Mouse (Mus musculus): ENCODE measurements around the gene Cdc42bpg. TPM values are rescaled to one million over a fixed set of nuclear protein-coding genes. Genes with fewer than 3 reads are reported as not detected.

Gene Cdc42bpg
- total RNA-seq, 2 experiments from 2014 or later: 8.9 to 9.8 TPM

DNA sequence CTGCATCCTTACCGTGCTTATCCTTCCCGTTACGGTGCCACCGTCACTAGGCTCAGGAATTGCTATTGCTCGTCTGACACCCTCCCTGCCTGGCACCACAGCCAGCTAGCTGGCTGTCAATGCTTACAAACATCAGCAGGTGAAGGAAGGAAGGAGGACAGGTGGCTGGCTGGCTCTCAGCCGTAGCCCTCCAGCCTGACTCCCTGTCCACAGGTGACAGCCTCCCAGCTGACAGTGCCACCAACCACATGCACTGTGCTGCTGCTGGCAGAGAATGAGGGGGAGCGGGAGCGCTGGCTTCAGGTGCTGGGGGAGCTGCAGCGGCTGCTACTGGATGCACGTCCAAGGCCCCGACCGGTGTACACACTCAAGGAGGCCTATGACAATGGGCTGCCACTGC, 11.9 kb downstream of the Cdc42bpg start:
- intact Hi-C loops (cut with DNase I): no loop called here
- no peak for DNase-seq

DNA sequence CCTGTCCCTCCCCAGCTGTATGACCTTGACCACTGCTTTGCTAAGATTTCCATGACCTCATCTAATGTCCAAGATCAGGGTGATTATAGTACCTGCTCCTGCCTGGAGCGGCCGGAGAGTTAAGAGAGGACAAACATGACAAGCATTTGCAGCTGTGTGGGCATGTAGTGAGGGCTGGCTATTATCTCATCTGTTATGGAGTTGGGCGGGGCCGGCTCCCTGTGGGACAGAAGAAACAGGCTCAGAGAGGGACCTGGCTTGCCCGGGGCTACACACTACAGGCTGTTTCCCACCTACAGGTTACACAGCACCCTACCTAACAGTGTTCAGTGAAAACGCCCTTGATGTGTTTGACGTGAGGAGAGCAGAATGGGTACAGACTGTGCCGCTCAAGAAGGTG, 15.1 kb downstream of the Cdc42bpg start:
- intact Hi-C loops (cut with DNase I): no loop called here
- DNase-seq: no peak

DNA sequence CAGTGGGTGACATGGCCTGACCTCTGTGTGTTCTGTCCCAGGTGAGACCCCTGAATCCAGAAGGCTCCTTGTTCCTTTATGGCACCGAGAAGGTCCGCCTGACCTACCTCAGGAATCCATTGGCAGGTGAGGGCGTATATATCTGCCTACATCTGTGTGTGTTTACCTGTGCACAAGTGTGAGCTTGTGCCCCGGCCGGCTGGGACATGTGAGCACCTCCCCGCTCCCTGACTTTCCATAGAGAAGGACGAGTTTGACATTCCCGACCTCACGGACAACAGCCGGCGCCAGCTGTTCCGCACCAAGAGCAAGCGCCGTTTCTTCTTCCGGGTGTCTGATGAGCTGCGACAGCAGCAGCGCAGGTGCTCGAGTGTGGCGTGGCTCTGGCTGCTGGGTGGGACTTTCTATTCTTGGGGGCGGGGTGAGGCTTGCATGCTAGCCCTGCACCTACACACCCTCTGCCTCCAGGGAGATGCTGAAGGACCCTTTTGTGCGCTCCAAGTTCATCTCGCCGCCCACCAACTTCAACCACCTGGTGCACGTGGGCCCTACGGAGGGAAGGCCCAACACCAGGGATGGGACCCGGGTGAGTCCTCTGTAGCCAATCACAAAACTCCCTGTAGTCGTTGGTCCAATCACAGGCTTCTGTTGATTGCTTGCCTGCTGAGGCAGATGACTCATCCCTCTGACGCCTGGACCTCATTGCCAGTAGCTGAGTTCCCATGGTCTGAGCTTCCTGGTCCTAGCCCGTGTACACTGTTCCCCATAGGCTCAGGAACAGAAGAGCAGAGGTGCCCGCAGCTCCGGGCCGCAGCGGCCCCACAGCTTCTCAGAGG, 15.7 kb downstream of the Cdc42bpg start:
- no peak for DNase-seq
- intact Hi-C loops (cut with DNase I): no loop called here

DNA sequence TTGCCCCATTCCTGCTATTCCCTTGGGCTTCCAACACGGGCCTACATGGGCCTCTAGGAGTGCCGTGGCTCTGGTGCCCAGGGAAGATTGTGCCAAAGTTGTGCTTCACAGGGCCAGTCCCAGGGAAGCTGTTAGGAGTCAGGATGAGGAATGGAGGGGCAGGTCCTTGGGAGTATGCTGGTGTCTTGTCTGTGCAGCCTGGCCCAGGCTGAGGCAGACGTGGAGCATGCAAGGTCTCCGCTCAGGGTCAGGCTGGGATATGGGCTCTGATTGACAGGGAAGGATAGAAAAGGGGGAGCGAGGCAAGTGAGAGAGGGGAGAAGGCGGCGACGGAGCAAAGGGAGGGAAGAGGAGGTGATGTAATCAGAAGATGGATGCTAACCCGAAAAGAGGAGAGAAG, 18.5 kb downstream of the Cdc42bpg start:
- intact Hi-C loops (cut with DNase I): no loop called here
- no peak for DNase-seq

DNA sequence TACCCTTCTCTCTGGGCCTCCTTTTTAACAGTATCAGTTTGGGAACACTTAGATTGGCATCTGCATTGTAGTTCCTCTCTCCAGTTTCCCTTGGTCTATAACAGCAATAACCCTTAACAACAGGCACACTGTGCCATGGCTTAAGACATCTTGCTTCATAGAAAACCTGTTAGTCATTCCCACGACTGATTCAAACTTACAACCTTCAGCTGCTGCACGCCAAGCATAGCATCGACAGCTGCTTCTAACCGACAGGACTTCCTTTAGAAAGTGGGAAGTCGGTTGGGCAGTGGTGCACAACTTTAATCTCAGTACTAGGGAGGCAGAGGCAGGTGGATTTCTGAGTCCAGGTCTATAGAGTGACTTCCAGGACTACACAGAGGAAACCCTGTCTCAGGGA, 24.9 kb downstream of the Cdc42bpg start:
- intact Hi-C loops (cut with DNase I): loop anchor here (2.0 to 10.0 kb wide), 5 partner anchors 24 to 369 kb away; partner anchors contain the start of genes Cdc42bpg, Pola2, Snx15 and Tm7sf2
- no peak for DNase-seq

DNA sequence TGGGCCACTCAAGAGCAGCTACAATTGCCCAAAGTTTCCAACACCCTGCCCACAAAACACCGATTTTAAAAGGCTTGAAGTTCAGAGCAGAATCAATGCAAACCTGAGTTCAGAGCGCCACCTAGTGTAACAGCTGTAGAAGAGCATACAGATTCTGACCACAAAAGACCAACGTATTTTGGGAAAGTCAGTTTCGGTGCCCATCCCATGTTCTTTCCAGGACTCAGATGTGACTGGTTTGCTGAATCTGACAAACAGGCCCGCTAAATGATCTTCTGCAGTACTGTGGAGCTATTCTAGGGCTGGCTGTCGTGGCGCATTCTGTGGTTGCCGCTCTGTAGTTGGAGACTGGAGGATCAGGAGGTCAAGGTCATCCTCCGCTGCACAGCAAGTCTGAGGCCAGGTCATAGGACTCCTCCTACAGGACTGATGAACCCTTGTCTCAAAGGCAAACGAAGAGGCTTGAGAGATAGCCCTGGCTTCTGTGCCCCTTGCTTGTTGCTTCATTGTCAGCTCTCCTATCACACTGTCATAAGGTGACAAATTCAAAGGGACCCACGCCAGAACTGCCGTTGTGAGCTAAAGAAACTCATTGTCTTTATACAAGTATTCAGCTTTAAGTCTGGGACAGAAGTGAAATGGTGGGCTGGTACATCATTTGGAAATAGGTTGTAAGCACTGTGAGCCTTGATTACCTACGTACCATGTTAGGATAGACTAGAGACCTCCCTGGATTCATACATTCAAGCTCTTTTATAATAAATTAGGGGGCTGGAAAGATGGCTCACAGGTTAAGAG, 25.7 kb downstream of the Cdc42bpg start:
- intact Hi-C loops (cut with DNase I): loop anchor here (2.0 to 10.0 kb wide), 5 partner anchors 25 to 370 kb away; partner anchors contain the start of genes Cdc42bpg, Pola2, Snx15 and Tm7sf2
- peak; percentile 71 to 84 for DNase-seq

DNA sequence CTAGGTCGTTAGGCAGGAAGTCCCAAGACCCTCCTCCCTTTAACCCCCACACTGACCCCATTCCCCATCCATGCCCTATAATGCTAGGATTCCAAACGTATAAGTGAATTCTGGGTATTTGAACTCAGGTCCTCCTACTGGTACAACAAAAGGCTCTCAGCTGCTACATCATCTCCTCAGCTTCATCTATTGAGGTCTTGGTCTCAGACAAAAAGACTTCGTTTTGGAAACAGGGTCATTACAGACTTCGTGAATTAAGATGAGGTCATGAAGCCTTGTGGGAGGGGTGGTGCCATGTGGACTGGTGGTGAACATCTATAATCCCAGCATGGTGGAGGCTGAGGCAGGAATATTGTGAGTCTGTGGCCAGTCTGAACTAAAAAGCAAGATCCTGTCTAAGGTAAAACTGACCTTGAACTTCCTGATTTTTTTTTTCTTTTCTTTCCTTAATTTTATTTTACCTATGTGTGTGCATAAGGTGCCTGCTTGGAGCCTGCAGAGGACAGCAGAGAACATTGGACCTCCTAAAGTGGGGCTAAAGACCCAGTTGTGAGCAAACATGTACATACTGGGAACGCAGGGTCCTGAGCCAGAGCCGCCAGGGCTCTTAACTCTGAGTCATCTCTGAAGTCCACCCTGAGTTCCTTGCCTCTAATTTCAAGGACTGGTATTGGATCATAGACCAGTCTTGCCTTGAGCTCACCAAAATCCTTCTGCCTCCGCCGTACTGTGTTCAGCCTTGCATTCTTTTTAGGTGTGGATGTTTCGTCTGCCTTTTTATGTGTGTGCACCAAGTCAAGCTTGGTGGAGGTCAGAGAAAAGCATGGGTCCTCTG, 27.7 kb downstream of the Cdc42bpg start:
- intact Hi-C loops (cut with DNase I): loop anchor here (5.0 to 10.0 kb wide), 3 partner anchors 207 to 372 kb away; partner anchors contain the start of genes Pola2, Snx15, Tm7sf2 and Znhit2
- DNase-seq: no peak

DNA sequence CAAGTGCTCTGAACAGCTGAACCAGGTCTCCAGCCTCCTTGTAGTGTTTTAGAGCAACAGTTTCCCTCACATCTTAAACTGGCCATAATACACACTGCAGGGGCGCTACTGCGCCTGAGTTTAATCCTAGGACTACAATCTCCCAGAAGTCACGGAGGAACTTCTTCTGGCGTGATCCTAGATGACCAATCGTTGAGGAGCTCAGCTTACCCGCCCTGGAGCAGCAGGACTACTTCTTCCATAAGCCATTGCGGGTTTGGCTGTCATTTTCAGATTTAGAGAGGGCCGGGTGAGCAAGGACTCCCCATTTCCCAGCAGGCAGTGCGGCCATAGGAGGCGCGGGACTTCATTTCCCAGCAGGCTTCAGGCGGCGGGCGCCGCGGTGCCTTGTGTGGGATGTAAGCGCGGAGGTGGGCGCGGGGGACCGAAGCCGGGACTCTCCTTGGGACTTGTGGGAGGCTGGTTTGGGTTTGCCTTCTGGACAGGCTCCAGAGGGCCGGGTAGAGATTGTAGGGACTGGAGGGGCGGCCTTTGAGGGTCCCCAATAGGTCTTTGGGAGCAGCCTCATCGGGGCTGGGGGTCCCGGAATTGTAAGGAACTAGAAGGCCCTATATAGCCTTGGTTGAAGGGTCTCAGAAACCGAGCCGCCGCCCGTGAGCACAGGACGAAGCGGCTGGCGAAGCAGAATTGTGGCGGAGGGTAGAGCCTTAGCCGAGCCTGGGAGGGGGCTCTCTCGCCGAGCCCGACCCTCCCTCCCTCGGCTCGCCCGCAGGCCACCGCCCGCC, 28.6 kb downstream of the Cdc42bpg start, which contains the start of gene Men1:
Gene Men1, plus strand, starts transcription at position 307 of the 785 bp plus-strand sequence.
- DNase-seq: peak; percentile 91
- intact Hi-C loops (cut with DNase I): loop anchor here (5.0 to 10.0 kb wide), 3 partner anchors 208 to 373 kb away; partner anchors contain the start of genes Pola2, Snx15, Tm7sf2 and Znhit2

DNA sequence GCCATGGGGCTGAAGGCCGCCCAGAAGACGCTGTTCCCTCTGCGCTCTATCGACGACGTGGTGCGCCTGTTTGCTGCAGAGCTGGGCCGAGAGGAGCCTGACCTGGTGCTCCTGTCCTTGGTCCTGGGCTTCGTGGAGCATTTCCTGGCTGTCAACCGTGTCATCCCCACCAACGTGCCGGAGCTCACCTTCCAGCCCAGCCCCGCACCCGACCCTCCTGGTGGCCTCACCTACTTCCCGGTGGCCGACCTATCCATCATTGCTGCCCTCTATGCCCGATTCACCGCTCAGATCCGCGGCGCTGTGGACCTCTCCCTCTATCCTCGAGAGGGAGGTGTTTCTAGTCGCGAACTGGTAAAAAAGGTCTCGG, 29.2 kb downstream of the Cdc42bpg start:
- intact Hi-C loops (cut with DNase I): loop anchor here (10.0 kb wide), 1 partner anchor 271 kb away; the partner anchor contains the start of genes Tm7sf2 and Znhit2
- DNase-seq: peak in 1 of 2 experiments; percentile 37

DNA sequence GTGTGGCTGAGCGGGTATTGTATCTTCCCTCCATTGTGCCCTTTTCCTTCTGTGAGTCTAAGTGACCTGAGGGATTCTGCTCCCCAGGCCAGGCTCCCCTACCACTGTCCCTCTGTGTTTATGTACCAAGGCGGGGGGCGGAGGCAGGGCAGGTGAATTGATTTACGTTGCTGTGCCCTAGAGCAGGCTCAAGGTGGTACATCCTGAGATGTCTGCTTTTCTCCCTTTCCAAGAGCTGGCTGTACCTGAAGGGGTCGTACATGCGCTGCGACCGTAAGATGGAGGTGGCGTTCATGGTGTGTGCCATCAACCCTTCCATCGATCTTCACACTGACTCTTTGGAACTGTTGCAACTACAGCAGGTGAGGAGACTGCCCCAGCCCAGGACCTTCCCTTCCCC, 30.7 kb downstream of the Cdc42bpg start:
- DNase-seq: no peak
- intact Hi-C loops (cut with DNase I): loop anchor here (10.0 kb wide), 1 partner anchor 272 kb away; the partner anchor contains the start of genes Tm7sf2 and Znhit2

DNA sequence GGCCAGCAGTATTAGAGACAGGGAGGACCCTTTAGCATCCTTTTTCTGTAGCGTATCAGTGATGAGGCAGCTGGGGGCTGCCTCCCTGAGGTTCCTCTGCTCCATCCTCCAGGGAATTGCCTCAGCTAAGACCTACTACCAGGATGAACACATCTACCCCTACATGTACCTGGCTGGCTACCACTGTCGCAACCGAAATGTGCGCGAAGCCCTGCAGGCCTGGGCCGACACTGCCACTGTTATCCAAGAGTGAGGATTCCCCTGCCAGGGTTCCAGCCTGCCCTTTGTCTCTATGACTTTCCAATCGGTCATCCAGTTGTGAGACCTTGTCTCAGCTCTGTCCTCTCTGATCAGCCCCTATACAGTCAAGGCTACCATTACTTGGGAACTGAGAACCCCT, 31.9 kb downstream of the Cdc42bpg start:
- intact Hi-C loops (cut with DNase I): loop anchor here (10.0 kb wide), 1 partner anchor 273 kb away; the partner anchor contains the start of genes Tm7sf2 and Znhit2

DNA sequence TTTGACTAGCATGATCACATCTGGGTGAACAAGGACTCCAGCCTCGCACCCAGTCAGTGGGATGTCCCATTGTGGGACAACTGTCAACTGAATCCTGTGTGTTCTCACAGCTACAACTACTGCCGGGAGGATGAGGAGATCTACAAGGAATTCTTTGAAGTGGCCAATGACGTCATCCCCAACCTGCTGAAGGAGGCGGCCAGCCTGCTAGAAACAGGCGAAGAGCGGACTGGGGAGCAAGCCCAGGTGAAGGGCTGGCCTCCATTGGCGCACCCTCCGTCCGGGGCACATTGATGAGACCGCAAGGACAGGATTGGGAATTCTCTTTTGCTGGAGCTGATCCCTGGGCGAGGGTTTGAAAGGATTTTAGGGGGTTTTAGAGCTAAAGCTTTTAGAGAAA, 32.5 kb downstream of the Cdc42bpg start:
- intact Hi-C loops (cut with DNase I): loop anchor here (10.0 kb wide), 1 partner anchor 274 kb away; the partner anchor contains the start of genes Tm7sf2 and Znhit2

More for the DNA sequence above, 31.9 kb downstream of the Cdc42bpg start:
- DNase-seq: no peak

DNA sequence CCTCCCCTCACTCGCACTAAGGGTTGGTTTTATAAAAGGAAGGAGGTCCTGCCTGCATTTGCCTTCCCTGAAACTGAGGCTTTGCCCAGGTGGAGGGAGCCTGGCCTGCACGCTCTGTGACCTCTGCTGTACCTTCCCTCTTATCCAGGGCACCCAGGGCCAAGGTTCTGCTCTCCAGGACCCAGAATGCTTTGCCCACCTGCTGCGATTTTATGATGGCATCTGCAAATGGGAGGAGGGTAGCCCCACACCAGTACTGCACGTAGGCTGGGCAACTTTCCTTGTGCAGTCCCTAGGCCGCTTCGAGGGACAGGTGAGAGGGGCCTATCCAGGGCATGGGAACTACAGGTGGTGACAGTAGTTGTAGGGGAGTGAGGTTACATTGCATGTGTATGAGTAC, 32.9 kb downstream of the Cdc42bpg start:
- DNase-seq: no peak
- intact Hi-C loops (cut with DNase I): loop anchor here (10.0 kb wide), 1 partner anchor 274 kb away; the partner anchor contains the start of genes Tm7sf2 and Znhit2

More for the DNA sequence above, 32.5 kb downstream of the Cdc42bpg start:
- no peak for DNase-seq

DNA sequence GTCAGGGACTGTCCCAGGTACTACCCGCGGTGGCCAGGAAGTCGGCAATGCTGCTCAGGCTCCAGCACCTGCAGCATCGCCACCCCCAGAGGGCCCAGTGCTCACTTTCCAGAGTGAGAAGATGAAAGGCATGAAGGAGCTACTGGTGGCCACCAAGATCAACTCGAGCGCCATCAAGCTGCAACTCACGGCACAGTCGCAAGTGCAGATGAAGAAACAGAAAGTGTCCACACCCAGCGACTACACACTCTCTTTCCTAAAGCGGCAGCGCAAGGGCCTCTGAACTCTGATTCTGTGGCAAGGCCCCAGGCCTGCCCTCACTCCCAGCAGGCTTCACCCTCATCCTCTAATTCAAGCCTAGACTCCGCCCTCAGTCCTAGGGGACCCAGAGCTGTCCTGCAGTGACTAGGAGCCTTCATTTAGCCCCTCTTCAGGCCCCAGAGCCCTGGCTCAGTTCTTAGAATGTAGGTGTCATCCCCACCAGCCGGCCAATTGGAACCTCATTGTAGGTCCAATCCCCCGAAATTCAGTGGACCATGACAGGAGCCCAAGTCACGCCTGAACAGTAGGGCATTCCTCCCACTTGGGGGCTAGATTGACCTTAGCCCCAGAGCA, 33.7 kb downstream of the Cdc42bpg start:
- peak; percentile 55 to 61 for DNase-seq
- intact Hi-C loops (cut with DNase I): loop anchor here (10.0 kb wide), 2 partner anchors 275 to 845 kb away; partner anchors contain the start of genes Cfl1, Tm7sf2 and Znhit2

DNA sequence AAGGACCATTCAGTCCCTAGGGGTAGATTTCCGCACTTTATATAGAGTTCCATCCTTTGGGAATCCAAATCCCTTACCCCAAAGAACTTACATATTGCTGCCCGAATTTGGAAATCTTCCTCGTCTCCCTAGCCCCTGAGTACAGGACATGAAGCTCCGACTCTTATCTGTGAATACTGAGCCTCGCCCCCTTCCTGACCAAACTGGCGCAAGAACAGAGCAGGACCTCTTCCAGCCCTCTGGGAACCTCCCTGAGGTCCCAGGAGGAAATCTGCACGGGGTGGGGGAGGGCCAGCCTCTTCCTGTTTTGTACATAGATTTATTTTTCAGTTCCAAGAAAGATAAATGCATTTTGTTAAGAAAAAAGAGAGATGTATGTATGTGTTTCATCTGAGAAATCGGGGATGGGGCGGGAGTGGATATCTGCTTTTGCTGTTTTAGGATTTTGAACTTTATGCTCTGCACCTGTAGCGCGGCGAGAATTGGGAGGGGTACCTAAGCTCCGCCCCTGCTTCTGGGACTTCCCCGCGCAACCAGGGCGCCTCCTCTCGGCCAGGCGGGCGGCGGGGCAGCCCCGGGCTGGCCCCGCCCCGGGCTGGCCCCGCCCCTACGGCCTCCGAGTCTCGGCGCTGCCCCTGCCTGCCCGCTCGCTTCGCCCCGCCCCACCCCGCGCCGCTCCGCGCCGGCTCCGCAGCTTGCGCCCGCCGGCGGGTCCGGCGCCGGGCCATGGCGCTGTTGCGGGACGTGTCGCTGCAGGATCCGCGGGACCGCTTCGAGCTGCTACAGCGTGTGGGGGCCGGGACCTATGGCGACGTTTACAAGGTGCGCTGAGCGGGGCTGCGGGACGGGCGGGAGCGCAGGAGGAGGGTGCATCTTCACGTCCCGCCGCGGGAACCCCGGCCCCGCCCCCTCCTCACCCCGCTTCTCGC, 34.5 kb downstream of the Cdc42bpg start, which contains the start of gene Map4k2:
Gene Map4k2, plus strand, starts transcription at position 612 of the 929 bp plus-strand sequence.
- intact Hi-C loops (cut with DNase I): loop anchor here (10.0 kb wide), 1 partner anchor 846 kb away; the partner anchor contains the start of gene Cfl1
- DNase-seq: peak; percentile 92 to 95

DNA sequence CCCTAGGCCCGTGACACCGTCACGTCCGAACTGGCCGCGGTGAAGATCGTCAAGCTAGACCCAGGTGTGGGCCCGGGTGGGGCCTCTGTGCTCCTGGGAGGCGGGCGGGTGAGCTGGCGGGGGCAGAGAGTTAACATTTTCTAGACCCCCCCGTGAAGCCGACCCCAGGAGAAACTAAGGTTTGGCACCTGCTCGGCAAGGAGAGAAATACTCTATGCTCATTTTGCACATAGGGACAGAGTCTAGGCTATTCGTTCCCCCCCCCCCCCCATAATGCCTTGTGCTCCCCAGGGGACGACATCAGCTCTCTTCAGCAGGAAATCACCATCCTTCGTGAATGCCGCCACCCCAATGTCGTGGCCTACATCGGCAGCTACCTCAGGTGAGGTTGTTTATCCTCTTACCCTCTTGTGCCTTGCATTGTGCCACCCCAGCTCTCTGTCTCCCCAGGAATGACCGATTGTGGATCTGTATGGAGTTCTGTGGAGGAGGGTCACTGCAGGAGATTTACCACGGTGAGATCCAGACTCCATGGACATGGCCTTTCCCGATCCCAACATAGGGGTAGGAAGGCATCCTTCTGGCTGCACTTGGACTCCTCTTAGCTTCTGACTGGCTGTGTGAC, 35.3 kb downstream of the Cdc42bpg start:
- DNase-seq: no peak
- intact Hi-C loops (cut with DNase I): loop anchor here (10.0 kb wide), 1 partner anchor 847 kb away; the partner anchor contains the start of gene Cfl1
